Mouse (Mus musculus) heart, adult 11 months (tissue): ENCODE measurements around the gene Oosp2.

ENCODE experiments used
- DNase-seq: peaks from one replicate; pipeline ENCODE4 v3.0.0; 2022

The Oosp2 gene

GRCm38 (mm10) chr19:11660459-11660858, at the start of gene Oosp2:
Gene Oosp2 (minus strand): TSS chr19:11660559.
- no peak for DNase-seq

DNA sequence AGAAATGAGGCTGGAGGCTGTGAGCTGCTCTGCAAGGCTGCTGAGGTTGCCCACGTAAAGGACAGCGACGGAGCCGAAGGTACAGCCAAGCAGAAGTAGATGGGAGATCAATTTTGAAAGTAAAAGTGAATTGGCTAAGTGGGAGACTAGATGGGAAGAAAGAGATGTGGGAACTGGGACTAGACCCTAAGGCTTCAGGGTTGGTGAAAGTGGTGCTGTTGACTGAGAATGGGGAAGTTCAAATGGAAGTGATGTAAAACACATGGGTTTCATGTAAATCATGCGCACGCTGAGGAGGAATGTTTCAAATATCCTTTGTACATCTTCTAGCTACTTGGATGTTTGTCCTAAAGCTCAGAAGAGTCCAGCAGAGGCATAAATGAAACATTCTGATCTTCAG, 38.0 kb upstream of the Oosp2 start:
- DNase-seq: no peak

DNA sequence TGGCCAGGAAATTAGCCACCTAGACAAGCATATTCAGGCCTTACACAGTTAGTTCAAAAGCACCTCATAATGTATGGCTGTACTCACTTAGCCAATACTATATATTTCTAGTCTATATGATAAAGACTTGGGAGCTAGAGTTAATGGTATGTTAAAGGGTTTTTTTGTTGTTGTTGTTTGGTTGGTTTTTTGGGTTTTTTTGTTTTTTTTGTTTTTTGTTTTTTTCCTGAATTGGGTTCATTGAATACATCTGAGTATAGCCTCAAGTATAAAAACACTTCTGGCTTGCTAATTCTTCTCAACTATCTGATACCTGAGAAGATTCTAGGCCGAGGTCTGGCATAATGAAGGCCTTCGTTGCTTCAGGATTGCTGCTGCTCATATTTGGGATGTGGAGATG, 36.4 kb upstream of the Oosp2 start, which contains the start of gene Oosp3:
Oosp3 (plus strand) TSS at position 301 of the 400 bp plus-strand sequence.
- DNase-seq: no peak

GRCm38 (mm10) chr19:11691454-11691853, 31.1 kb upstream of the Oosp2 start:
- no peak for DNase-seq

DNA sequence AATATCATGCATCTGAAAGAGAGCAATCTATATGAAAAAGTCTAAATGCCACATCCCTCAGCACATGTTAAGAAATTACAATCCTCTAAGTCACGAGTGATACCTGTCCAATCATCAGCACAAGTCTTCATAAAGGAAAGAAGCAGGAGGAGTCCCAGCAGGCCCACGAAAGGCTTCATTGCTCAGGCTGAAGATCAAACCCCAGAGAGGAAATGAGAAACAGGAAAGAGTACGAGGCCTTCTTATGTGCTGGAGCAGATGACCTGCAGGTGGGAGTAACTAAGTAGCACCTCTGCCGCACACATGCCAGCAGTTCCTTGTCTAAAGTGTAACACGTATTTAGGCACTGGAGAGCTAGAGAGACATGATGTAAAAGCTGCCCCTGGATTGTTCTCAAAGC, 30.5 kb upstream of the Oosp2 start, which contains the start of gene Oosp1:
Oosp1 (minus strand) TSS at position 312 of the 400 bp plus-strand sequence.
- no peak for DNase-seq

GRCm38 (mm10) chr19:11661562-11661961, 1.2 kb upstream of the Oosp2 start:
- DNase-seq: no peak

GRCm38 (mm10) chr19:11659142-11659541, 1.2 kb downstream of the Oosp2 start:
- DNase-seq: no peak

GRCm38 (mm10) chr19:11649564-11649963, 10.8 kb downstream of the Oosp2 start:
- DNase-seq: no peak

DNA sequence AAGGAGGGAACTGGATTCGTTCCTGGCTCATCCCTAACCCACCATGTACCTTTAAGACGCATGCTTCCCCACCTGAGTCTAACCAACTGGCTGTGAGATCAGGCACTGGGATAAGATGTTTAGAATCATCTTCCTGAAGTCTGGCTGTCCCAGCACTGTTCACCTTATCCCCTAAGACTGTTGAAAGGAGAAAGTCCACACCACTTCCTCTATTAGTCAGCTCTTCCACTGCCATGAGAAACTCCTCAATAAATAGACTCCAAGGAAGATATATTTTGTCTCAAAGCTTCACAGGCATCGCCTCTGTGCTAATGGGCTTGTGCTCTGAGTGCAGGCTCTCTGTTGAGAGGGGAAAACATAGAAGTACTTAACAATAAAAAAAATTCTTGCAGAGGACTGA, 14.2 kb downstream of the Oosp2 start:
- no peak for DNase-seq

DNA sequence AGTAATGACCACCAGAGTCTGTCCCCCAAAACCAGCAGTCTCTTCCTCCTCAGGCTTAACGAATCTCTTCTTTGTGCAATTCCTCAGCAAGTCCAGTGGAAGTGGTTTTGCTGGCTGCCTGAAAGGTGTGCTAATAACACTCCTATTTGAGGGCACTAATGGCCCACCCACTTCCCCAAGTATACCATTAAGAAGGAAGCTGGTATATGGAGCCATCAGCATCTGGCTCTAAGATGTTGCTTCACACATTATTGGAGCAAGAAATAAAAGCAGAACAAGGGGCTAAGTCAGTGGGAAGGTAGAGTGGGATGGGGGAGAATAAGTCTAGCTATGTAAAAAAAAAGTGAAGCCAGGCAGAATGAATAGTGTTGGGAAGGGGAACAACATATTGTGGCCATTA, 19.6 kb downstream of the Oosp2 start, which contains the start of gene Ms4a3:
Ms4a3 (minus strand) TSS at position 120 of the 400 bp plus-strand sequence.
- no peak for DNase-seq

DNA sequence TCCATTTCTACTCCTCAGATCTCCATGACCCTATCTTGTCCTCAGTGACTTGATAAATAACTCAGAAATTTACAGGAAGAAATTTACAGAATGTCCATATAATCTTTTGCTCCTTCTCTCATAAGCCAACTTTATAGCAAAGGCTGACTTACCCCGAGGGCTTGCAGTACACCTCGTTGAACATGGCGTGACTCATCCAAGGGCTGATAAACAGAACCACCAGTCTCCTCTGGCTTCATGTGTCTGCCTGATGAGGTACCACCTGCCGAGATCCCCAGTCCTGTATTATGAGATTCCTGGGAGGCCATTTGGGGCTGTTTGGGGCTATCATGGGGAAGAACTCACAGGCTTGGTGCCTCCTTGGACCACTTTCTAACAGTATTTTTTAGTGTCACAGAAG, 21.3 kb downstream of the Oosp2 start:
- no peak for DNase-seq

DNA sequence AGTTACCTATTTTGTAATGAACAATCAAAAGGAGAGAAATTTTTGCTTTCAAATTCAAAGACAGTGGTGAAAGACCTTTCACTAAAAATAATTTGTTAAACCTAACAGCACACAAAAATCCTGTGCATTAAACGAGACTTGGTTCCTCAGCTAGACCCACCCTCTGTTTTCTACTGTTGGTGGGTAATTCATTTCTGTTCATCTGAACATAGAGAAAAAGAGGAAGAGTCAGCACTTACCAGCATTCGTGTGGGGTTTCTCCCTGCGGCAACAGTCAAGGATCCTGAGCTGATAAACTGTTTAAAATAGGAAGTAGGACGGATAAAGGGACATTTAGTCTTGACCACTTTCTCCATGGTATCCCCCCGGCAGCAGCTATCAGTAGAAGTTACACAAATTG, 24.8 kb downstream of the Oosp2 start:
- DNase-seq: no peak

DNA sequence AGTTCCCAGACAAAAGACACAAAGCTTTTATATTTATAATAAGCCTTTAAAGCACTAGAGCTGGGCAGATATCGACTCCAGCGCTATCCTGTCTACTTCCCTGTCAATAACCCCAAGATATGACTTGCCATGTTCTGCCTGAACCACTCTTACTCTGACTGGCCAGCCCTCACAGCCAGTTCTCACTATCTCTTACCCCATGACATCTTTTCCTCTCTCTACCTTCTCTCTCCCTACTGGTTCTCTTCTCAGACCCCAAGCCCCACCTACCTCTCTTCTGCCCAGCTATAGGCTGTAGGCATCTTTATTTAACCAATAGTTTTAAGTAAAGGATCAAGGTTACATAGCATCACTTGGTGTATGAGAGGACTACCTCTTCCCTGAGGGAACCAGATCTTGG, 26.0 kb downstream of the Oosp2 start:
- no peak for DNase-seq

GRCm38 (mm10) chr19:11633732-11634131, 26.6 kb downstream of the Oosp2 start:
- no peak for DNase-seq

GRCm38 (mm10) chr19:11625231-11625630, 35.1 kb downstream of the Oosp2 start:
- DNase-seq: no peak

GRCm38 (mm10) chr19:11624800-11625199, 35.6 kb downstream of the Oosp2 start:
- DNase-seq: no peak

GRCm38 (mm10) chr19:11623551-11623950, 36.8 kb downstream of the Oosp2 start, which contains the start of gene Ms4a2:
Gene Ms4a2 (minus strand): TSS chr19:11623719.
- DNase-seq: no peak

DNA sequence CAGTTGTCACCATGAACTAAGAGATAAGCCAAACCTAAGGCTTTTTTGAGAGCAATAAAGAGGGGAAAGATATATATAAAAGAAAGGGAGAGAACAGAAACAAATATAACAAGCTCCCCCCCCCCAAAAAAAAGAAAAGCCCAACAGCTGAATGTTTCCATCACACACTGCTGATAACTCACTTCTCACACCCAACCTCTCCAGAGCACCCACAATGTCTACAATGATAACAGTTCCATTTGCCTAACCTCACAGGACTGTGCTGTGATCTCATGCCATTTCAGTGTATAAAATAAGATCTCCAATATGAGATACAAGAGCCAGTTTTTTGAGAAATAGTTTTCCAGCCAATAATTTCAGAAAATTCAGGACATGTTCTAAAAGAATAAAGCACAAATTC, 42.4 kb downstream of the Oosp2 start:
- DNase-seq: no peak

DNA sequence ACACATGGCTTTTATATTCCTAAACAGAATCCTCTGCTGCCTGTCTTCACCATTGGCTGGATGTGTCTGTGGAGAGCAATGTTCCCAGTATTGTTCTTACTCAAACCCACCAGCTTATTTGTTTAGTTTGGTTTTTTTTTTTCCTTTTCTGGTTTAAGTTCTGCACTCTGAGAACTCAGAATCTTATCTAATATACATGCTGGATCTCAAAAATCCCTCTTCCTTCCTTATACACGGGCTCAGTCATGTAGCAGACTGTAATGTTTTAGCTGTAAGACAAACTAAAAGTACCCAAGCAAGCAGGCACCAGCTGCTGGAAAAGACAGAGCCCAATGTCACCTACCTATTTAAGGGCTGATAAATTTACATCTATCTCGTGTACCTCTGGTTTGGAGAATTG, 45.6 kb downstream of the Oosp2 start:
- DNase-seq: no peak

DNA sequence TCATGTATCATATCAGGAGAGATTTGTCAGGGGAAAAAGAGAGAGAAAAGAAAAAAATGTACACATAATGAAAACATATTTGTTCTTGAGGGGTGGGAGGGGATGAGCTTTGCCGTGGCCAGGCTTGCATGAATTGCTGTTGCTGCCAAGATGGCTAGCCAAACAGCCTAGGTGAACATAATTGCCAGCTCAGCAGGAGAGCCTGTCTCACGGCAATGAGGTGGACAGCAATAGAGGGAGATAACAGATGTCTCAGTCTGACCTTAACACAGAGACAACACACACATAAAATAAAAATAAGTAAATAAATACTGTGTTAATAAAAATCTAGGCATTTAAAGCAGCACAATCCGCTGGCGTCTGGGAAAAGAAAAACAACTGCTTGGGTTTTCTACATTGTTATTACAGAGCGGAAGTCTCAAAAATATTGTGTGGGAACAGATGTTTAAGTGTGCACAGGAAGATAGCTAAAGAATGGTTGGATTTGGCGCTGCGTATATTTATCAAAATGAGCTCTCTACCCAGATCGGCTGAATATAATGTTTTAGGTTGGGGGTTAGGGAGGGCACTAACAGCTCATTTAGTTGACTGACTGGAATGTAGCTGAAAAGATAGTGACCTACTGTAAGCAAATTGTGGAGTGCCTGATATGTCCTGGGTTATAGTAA, 46.4 kb downstream of the Oosp2 start:
- no peak for DNase-seq

DNA sequence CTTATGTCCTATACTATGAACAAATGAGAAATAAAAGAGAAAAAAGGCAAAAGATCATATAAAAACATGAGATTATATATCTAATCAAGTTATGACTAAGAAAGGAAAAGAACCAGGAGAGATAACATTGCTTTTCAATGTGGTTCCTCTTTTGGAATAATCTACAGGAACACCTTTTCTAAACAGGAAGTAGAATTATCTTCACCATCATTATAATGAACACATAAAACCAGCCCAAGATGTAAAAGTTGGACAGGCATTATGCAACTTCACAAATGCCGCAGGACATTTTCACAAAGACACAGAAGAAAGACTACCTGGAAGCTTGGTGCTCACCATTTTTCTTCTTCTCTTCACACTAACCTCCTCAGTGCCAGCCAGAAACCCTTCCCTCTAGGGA, 47.3 kb downstream of the Oosp2 start:
- no peak for DNase-seq

GRCm38 (mm10) chr19:11612293-11612692, 48.1 kb downstream of the Oosp2 start:
- DNase-seq: no peak

DNA sequence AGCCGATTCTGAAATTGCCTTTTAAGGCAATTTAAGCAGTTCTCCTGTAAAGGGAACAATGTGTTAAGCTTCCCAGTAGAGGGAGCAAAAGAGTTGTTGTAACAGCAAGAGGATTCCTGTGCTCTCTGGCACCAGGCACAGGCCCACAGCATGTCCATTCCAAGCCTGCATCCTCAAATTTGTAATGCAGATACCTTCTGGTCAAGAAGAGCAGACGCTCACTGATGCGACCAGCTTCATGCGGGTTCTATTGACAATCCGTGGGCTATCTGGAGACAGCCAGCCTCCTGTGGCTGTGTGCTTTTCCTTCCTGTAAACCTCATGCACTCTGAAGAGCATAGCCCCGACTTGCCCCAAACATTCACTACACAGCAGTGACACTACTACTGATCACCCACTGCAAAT, 48.8 kb downstream of the Oosp2 start:
- DNase-seq: peak; percentile 82

DNA sequence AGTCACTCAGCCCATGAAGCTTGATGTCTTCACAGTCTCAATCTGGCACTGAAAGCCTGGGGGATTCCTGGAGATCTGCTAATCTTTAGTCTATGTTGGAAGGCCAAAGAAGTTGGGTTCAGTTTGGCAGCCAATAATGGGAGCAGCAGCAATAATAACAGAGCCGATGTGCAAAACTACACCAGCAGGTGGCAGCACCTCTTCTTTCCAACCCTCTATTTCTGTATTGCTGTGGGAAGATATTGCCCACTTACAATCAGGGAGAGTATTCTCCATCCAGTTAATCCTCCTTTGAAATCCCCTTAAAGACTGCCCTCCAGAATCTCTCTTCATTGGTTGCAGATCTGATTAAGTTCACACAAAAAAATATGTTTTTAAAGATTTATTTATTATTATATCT, 52.2 kb downstream of the Oosp2 start:
- DNase-seq: no peak

DNA sequence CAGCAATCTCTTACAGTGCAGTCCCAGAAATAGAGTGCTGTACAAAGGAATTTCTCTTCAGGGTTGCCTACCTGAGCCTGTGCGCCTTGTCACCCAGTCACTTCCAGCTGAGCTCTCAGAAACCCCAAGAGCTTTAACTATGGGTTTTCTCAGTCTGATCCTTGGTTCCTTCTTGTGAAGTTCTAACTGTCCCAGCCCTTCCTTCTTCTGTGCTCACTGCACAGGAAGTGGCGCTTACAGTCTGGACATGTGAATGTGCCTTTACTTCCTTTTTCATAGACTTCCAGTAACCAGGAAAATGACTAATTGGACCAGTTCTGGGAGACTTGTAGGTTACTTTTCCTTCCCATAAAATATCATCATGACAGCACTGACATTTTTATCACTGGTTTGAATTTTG, 55.8 kb downstream of the Oosp2 start, which contains the start of gene Ms4a6d:
Ms4a6d (minus strand) TSS at position 247 of the 400 bp plus-strand sequence.
- peak; percentile 92 for DNase-seq
